Mouse (Mus musculus): Measurements from ENCODE around the gene Morc4. TPM values are rescaled to one million over a fixed set of nuclear protein-coding genes. Genes with fewer than 3 reads are reported as not detected.

The Morc4 gene
- polyA plus RNA-seq, 1 experiment from 2014 or later: 10.4 TPM

DNA sequence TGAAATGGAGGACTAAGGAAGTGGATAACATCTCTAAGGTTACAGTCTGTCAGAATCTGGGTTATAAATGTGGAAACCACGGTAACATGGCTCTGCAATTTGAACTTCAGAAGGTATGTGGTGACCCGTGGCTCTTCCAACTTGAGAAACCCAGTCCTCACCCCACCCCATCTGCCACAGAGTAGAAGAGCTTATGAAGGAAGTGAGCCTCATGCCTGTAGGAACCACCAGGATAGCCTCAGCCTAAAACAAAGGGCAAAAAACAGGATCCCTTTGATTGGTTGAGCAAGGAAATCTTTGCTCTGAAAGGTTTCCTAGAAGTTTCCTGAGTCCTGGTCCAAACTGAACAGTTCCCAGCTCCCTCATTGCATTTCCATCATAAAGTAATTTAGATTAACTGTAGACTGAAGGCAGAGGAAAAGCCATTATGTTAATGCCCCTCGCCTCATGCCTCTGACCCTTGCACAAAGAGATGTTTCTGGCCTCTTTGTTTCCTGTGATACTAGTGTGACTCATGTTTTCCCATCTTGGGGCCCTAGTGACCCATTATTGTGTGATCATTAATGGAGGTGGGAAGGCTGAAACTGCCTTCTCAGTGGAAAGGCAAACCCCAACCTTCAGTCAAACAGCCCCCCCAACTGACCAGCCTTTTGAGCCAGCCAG is 58.7 kb downstream of the Morc4 start:
- no peaks in the 10 kb centered on the region for H3K27me3 ChIP-seq (replicated peaks; ENCODE audit: control insufficient read depth, insufficient read depth, low read length)
- H3K4me2 ChIP-seq (ENCODE audit: low read depth, low read length): 0 out of 2 replicates have a peak overlapping the region, but pooled peaks have one; percentile 25
- ATAC-seq: peak; percentile 78

DNA sequence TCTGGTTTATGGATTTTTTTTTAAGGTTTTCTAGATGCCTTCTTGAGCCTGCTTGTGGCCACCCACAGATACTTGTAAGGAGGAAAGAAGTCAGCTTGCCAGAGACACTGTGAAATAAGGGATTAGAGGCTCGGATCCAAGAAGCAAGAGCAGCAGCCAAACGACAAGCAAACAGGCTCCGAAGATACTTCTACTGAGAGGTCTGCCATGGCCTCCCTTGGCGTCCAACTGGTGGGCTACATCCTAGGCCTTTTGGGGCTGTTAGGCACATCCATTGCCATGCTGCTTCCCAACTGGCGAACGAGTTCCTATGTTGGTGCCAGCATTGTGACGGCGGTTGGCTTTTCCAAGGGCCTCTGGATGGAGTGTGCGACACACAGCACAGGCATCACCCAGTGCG is 63.0 kb downstream of the Morc4 start:
- WGBS: 80% methylated on average over 10 of the region's 10 CpGs
- Histone ChIP-seq H3K27me3 (replicated peaks; ENCODE audit: control insufficient read depth, insufficient read depth, low read length) (no peaks in the 10 kb centered on the region), H3K27ac (ENCODE audit: low read length) (peak overlapping the region; percentile 69), H3K9me3 (ENCODE audit: control insufficient read depth, low read length) (no peaks in the 10 kb centered on the region), H3K9ac (ENCODE audit: low read depth, low read length) (peak overlapping the region; percentile 56), H3K4me1 (ENCODE audit: control insufficient read depth, insufficient read depth, low read length) (no peaks in the 10 kb centered on the region), H3K4me2 (ENCODE audit: low read depth, low read length) (0 out of 2 replicates have a peak overlapping the region, but pooled peaks have one; percentile 17), H3K36me3 (ENCODE audit: control insufficient read depth, insufficient read depth, low read length) (no peaks in the 10 kb centered on the region), H3K4me3 (ENCODE audit: low read length) (peak overlapping the region; percentile 44)
- ATAC-seq: peak; percentile 22; the same call in 1 of the 2 replicates

More for the DNA sequence above, 58.7 kb downstream of the Morc4 start:
- no peak overlapping the region for H3K9ac ChIP-seq (ENCODE audit: low read depth, low read length)
- 53% methylated on average over 3 of the region's 3 CpGs for WGBS
- peak overlapping the region; percentile 70 for H3K27ac ChIP-seq (ENCODE audit: low read length)
- no peak overlapping the region for H3K4me3 ChIP-seq (ENCODE audit: low read length)
- no peaks in the 10 kb centered on the region for H3K36me3 ChIP-seq (ENCODE audit: control insufficient read depth, insufficient read depth, low read length)
- no peaks in the 10 kb centered on the region for H3K4me1 ChIP-seq (ENCODE audit: control insufficient read depth, insufficient read depth, low read length)
- no peaks in the 10 kb centered on the region for H3K9me3 ChIP-seq (ENCODE audit: control insufficient read depth, low read length)

DNA sequence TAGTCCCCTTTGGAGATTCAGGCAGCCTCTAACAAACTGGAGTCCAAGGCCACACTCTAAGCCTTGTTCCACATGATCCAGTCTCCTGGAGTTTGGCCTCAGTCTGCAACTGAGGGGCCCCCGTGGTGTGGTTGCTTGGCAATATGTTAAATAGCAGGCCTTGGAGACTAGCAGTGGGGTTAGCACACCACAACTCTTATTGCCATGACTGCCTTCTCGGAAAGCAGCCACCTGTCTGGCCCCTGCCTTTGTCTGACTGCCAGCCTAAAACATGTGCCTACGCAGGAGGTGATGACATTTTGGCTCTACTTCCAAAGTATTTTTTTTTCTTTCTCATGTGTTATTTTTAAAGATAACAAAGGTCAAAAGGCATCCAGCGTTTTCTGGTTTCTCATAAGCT is 63.4 kb downstream of the Morc4 start:
- Histone ChIP-seq H3K9ac (ENCODE audit: low read depth, low read length) (no peak overlapping the region), H3K4me1 (ENCODE audit: control insufficient read depth, insufficient read depth, low read length) (no peaks in the 10 kb centered on the region), H3K4me2 (ENCODE audit: low read depth, low read length) (0 out of 2 replicates have a peak overlapping the region, but pooled peaks have one; percentile 17), H3K27me3 (replicated peaks; ENCODE audit: control insufficient read depth, insufficient read depth, low read length) (no peaks in the 10 kb centered on the region), H3K36me3 (ENCODE audit: control insufficient read depth, insufficient read depth, low read length) (no peaks in the 10 kb centered on the region), H3K9me3 (ENCODE audit: control insufficient read depth, low read length) (no peaks in the 10 kb centered on the region), H3K4me3 (ENCODE audit: low read length) (no peak overlapping the region), H3K27ac (ENCODE audit: low read length) (peak overlapping the region; percentile 81)
- 49% methylated on average over 4 of the region's 4 CpGs for WGBS
- ATAC-seq: peak; percentile 82

DNA sequence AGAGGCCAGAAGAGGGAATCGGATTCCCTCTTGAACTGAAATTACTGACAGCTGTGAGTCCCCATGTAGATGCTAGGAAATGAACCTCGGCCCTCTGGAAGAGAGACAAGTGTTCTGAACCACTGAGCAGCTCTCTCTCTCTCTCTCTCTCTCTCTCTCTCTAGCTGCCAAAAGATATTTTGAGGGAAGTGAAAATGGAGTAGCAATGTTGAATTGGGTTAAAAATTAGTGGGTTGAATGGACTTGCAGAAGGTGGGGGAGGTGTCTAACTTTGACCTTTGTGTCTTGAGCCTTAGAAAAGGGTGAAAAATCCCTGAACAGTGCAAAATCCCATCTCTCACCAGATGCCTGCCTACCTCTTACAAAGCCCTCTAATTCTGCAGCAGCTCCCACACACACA is 64.1 kb downstream of the Morc4 start:
- H3K36me3 ChIP-seq (ENCODE audit: control insufficient read depth, insufficient read depth, low read length): no peaks in the 10 kb centered on the region
- no peak for ATAC-seq
- WGBS: 63% methylated on average over 2 of the region's 2 CpGs

DNA sequence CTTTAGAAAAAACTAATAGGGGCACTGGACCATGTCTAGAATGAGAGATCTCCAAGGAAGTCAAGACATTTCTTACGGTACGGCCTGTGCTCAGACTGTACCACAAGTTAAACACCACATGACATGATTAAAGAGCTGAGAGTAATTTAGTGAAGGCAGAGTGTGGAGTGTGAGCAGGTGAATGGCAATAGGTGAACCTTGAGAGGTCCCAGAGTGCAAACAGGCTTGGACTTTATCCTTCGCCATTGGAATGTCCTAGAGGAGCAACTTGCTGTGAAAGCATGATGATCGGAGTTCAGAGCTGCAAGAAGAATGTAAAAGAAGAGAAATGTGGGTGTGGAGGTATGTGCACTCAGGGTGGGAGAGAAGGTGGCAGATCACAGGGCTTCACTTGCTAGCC is 65.6 kb downstream of the Morc4 start:
- Histone ChIP-seq H3K4me2 (ENCODE audit: low read depth, low read length) (no peak overlapping the region), H3K36me3 (ENCODE audit: control insufficient read depth, insufficient read depth, low read length) (no peaks in the 10 kb centered on the region), H3K4me3 (ENCODE audit: low read length) (no peak overlapping the region), H3K9me3 (ENCODE audit: control insufficient read depth, low read length) (no peaks in the 10 kb centered on the region), H3K4me1 (ENCODE audit: control insufficient read depth, insufficient read depth, low read length) (no peaks in the 10 kb centered on the region), H3K27me3 (replicated peaks; ENCODE audit: control insufficient read depth, insufficient read depth, low read length) (no peaks in the 10 kb centered on the region), H3K9ac (ENCODE audit: low read depth, low read length) (no peak overlapping the region), H3K27ac (ENCODE audit: low read length) (peak overlapping the region; percentile 57)
- WGBS: 70% methylated on average over 4 of the region's 4 CpGs
- peak; percentile 70 for ATAC-seq

More for the DNA sequence above, 64.1 kb downstream of the Morc4 start:
- no peaks in the 10 kb centered on the region for H3K9me3 ChIP-seq (ENCODE audit: control insufficient read depth, low read length)
- peak overlapping the region; percentile 81 for H3K27ac ChIP-seq (ENCODE audit: low read length)
- no peaks in the 10 kb centered on the region for H3K4me1 ChIP-seq (ENCODE audit: control insufficient read depth, insufficient read depth, low read length)
- H3K9ac ChIP-seq (ENCODE audit: low read depth, low read length): no peak overlapping the region
- H3K27me3 ChIP-seq (replicated peaks; ENCODE audit: control insufficient read depth, insufficient read depth, low read length): no peaks in the 10 kb centered on the region
- no peak overlapping the region for H3K4me2 ChIP-seq (ENCODE audit: low read depth, low read length)
- no peak overlapping the region for H3K4me3 ChIP-seq (ENCODE audit: low read length)

DNA sequence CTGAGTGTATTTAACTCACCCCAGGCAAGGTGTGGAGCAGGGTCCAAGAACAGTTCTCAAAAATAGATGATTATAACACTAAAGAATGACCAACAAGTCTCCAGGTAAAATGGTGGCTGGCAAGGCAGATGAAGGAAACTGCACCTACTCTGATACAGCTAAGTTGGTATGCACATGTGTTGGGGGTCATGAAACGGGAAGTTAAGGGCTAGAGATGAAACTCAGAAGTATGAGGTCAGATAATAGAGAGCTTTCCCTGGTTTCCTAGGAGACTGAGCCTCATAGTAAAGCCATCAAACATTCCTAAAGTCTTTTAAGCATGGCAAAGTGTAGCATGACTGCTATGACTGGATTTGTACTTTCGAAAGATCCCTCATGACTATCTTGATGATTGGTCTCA is 68.4 kb downstream of the Morc4 start:
- Histone ChIP-seq H3K9ac (ENCODE audit: low read depth, low read length) (no peak overlapping the region), H3K27me3 (replicated peaks; ENCODE audit: control insufficient read depth, insufficient read depth, low read length) (no peaks in the 10 kb centered on the region), H3K9me3 (ENCODE audit: control insufficient read depth, low read length) (no peaks in the 10 kb centered on the region), H3K27ac (ENCODE audit: low read length) (no peak overlapping the region), H3K4me2 (ENCODE audit: low read depth, low read length) (no peak overlapping the region), H3K36me3 (ENCODE audit: control insufficient read depth, insufficient read depth, low read length) (no peaks in the 10 kb centered on the region), H3K4me1 (ENCODE audit: control insufficient read depth, insufficient read depth, low read length) (no peaks in the 10 kb centered on the region), H3K4me3 (ENCODE audit: low read length) (no peak overlapping the region)
- no peak for ATAC-seq
- WGBS: 75% methylated on average over 2 of the region's 2 CpGs

DNA sequence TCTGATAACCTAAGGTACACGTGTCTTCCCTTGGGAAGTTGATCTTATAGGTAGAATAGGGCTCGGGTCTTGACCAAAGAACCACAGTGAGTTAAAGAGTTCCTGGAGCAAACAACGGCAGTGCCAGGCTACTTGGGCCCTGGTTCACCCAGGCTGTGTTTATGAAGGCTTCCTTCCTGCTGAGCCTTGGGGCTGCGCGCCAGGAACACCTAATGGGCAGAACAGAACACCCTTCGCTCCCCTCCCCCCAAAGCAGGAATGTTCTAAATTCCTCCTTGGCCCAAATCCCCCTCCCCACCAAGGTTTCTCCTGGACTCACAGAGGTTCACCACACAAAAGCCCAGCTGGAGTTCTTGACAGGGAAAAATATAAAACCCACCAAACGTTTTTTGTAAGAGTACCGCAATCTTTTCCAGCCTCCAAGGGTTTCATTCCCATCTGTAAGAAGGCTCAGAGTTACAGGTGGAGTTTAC is 71.0 kb downstream of the Morc4 start, which contains the start of gene Cldn2:
TSS of gene Cldn2 (plus strand) at position 423 of the 473 bp plus-strand sequence.
- Histone ChIP-seq H3K4me3 (ENCODE audit: low read length) (no peak within 1 kb of the TSS), H3K27me3 (replicated peaks; ENCODE audit: control insufficient read depth, insufficient read depth, low read length) (no peaks in the 10 kb centered on the region), H3K4me2 (ENCODE audit: low read depth, low read length) (no peak within 1 kb of the TSS), H3K36me3 (ENCODE audit: control insufficient read depth, insufficient read depth, low read length) (no peaks in the 10 kb centered on the region), H3K27ac (ENCODE audit: low read length) (no peak within 1 kb of the TSS), H3K9me3 (ENCODE audit: control insufficient read depth, low read length) (no peaks in the 10 kb centered on the region), H3K9ac (ENCODE audit: low read depth, low read length) (no peak within 1 kb of the TSS), H3K4me1 (ENCODE audit: control insufficient read depth, insufficient read depth, low read length) (no peaks in the 10 kb centered on the region)
- ATAC-seq: no peak
- 61% methylated on average over 8 of the region's 8 CpGs for WGBS

DNA sequence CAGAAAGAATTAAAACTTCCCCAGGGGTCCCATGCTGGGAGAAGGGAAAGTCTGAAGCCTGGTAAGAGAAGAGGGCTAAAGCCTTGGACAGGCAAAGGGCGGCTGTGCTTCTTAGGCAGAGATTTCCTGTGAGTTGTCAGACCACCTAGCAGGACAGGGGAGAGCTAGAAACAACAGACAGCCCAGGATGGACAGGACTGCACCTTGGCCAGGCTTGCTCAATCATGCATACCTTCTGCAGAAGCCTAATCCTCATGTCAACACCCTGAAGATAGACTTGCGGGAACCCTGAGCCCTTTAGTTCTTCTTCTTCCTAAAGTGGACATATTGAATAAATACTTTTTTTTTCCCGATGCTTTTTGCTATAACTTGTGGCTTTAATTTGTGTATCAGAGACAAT is 71.5 kb downstream of the Morc4 start:
- Histone ChIP-seq H3K27me3 (replicated peaks; ENCODE audit: control insufficient read depth, insufficient read depth, low read length) (no peaks in the 10 kb centered on the region), H3K4me3 (ENCODE audit: low read length) (no peak overlapping the region), H3K27ac (ENCODE audit: low read length) (no peak overlapping the region), H3K4me2 (ENCODE audit: low read depth, low read length) (no peak overlapping the region), H3K9ac (ENCODE audit: low read depth, low read length) (no peak overlapping the region), H3K36me3 (ENCODE audit: control insufficient read depth, insufficient read depth, low read length) (no peaks in the 10 kb centered on the region), H3K9me3 (ENCODE audit: control insufficient read depth, low read length) (no peaks in the 10 kb centered on the region), H3K4me1 (ENCODE audit: control insufficient read depth, insufficient read depth, low read length) (no peaks in the 10 kb centered on the region)
- ATAC-seq: peak; percentile 73
- 72% methylated on average over 3 of the region's 3 CpGs for WGBS

DNA sequence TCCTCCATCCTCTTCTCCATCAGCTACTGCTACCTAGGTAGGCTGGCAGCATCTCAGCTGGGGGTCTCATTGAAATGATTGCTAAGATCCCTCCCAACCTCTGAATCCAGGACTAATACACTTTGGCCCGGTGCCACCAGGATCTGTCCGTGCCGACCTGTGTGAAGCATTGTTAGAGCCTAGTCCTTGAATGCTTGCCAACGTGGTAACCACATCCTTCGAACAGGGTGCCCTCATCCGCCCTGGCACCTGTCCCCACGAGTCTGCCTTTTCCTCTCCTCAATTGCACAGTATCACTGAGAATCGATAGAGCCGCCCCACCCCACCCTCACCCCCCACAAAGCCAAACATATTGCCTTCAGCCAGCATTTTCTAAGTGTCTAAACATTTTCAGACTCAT is 73.6 kb downstream of the Morc4 start:
- no peaks in the 10 kb centered on the region for H3K36me3 ChIP-seq (ENCODE audit: control insufficient read depth, insufficient read depth, low read length)
- ATAC-seq: no peak; the same call in 1 of the 2 replicates
- no peak overlapping the region for H3K4me3 ChIP-seq (ENCODE audit: low read length)
- H3K27ac ChIP-seq (ENCODE audit: low read length): no peak overlapping the region
- no peaks in the 10 kb centered on the region for H3K27me3 ChIP-seq (replicated peaks; ENCODE audit: control insufficient read depth, insufficient read depth, low read length)
- H3K4me1 ChIP-seq (ENCODE audit: control insufficient read depth, insufficient read depth, low read length): no peaks in the 10 kb centered on the region
- WGBS: 73% methylated on average over 9 of the region's 9 CpGs
- no peak overlapping the region for H3K9ac ChIP-seq (ENCODE audit: low read depth, low read length)
- no peaks in the 10 kb centered on the region for H3K9me3 ChIP-seq (ENCODE audit: control insufficient read depth, low read length)
- H3K4me2 ChIP-seq (ENCODE audit: low read depth, low read length): no peak overlapping the region

All from intestine, embryonic 16.5 days (tissue).